Mouse (Mus musculus) liver, embryonic 11.5 days (tissue): ENCODE measurements around the gene Polr2g. TPM values are rescaled to one million over a fixed set of nuclear protein-coding genes. Genes with fewer than 3 reads are reported as not detected.
A peak's percentile ranks its signal among the peaks of the same experiment; 100 is the strongest.
"Not testable (repeated sequence)": the region's sequence is repeated elsewhere in the genome, so short reads cannot be mapped to it uniquely, and the experiment has no call there.

Experiments used
- ATAC-seq: fragments of 200-750 bp; cut with Nextera tagmentation; replicated peaks from 2 replicates; pipeline ENCODE4 v1.8.0; 2017; ENCODE audit warnings: moderate number of reproducible peaks, mild to moderate bottlenecking, moderate TSS enrichment, moderate library complexity; ENCODE audit not compliant: low FRiP score
- DNase-seq: peaks from one replicate; pipeline ENCODE4 v3.0.0-alpha.2; 2017; ENCODE audit warnings: low spot score
- H3K27ac ChIP-seq: fragments of 300-500 bp; sonication (generic); 2 replicates; pipeline ENCODE4 v1.5.1; 2014; ENCODE audit warnings: mild to moderate bottlenecking, low read depth, low read length, control low read depth
- H3K27me3 ChIP-seq: fragments of 300-500 bp; sonication (generic); replicated peaks from 2 replicates; pipeline ENCODE4 v1.6.1; 2014; ENCODE audit warnings: low read length, mixed read lengths; ENCODE audit not compliant: control insufficient read depth, insufficient read depth
- H3K36me3 ChIP-seq: fragments of 300-500 bp; sonication (generic); 2 replicates; pipeline ENCODE4 v1.6.1; 2014; ENCODE audit warnings: mild to moderate bottlenecking, low read length, moderate library complexity, mixed read lengths; ENCODE audit not compliant: control insufficient read depth, insufficient read depth
- H3K4me1 ChIP-seq: fragments of 300-500 bp; sonication (generic); replicated peaks from 2 replicates; pipeline ENCODE4 v1.6.1; 2014; ENCODE audit warnings: low read length, mixed read lengths; ENCODE audit not compliant: control insufficient read depth, insufficient read depth
- H3K4me2 ChIP-seq: fragments of 300-500 bp; sonication (generic); 2 replicates; pipeline ENCODE4 v1.6.1; 2014; ENCODE audit warnings: mild to moderate bottlenecking, control low read depth, moderate library complexity
- H3K4me3 ChIP-seq: fragments of 300-500 bp; sonication (generic); 2 replicates; pipeline ENCODE4 v1.5.1; 2014; ENCODE audit warnings: low read depth, low read length, control low read depth
- H3K9ac ChIP-seq: fragments of 300-500 bp; sonication (generic); 2 replicates; pipeline ENCODE4 v1.6.1; 2014; ENCODE audit warnings: low read depth, low read length, control low read depth
- H3K9me3 ChIP-seq: fragments of 300-500 bp; sonication (generic); 2 replicates; pipeline ENCODE4 v1.6.1; 2016; ENCODE audit warnings: low read length, inconsistent platforms, mixed read lengths; ENCODE audit not compliant: control insufficient read depth
- WGBS: fragments of 180-500 bp; shearing (Covaris S2); extraction: QIAGEN DNeasy Blood & Tissue Kit; methylation state at CpG from one replicate; pipeline ENCODE4 v1.1.7; 2014; 5-methylcytosine and 5-hydroxymethylcytosine counted together
- polyA plus RNA-seq: library from polyadenylated mRNA; unstranded; fragments of >200 nt; fragmentation: Nextera tagmentation; extraction: Ambion mirVana; gene quantifications from 2 replicates; pipeline ENCODE4 v1.2.1, GENCODE M21; 2014

The Polr2g gene
- polyA plus RNA-seq, 1 experiment from 2014 or later = 152 TPM

DNA sequence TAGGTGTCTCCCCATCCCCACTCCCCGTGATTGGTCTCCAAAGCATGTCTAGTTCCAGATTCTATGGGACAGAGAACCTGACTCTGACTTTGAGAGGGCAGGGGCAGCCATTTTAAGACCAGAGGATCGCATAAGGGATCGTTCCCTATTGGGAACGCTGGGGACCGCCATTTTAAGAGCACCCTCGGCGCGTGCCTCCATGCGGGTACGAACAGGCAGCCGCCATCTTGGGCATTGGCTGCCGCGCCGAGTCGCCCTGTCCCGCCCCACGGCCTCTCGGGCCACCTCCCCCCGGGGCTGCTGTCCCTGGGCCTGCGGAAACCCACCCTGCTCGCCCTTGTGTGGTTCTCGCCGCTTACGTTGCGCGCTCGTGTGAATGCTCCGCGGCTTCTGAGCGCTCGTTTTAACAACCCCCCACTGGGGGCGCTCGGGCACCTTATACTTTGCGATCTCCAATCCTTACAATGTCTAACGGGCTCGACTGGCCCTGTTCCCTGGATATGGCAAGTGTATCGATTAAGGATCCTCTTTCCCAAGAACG lies 38.9 kb upstream of the Polr2g start, which contains the start of gene Bscl2:
Gene Bscl2 (plus strand): TSS at position 217 of the 541 bp plus-strand sequence.
- peak; percentile 74 for ATAC-seq
- H3K9ac ChIP-seq = peak within 1 kb of the TSS; percentile 93

DNA sequence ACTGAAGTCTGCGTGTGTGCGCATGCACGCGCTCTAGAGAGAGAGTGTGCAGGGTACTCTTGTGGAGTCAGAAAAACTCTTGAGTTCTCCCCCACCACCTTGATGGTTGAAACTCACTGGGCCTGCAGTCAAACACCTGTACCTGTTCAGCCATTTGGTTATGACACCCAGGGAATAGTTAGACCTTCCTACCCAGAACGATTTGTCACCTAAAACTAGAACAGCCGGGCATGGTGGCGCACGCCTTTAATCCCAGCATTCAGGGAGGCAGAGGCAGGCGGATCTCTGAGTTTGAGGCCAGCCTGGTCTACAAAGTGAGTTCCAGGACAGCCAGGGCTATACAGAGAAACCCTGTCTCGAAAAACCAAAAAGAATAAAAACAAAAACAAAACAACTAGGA lies 38.0 kb upstream of the Polr2g start:
- not testable (repeated sequence) for H3K4me3 ChIP-seq, H3K27me3 ChIP-seq, H3K4me2 ChIP-seq, ATAC-seq, H3K27ac ChIP-seq, DNase-seq, H3K9me3 ChIP-seq, H3K9ac ChIP-seq
- 96% methylated on average over 10 of the region's 10 CpGs for WGBS
- peaks cover 34% of the 10 kb centered on the region for H3K36me3 ChIP-seq
- H3K4me1 ChIP-seq = peaks cover 33% of the 10 kb centered on the region

More for the DNA sequence above, 38.9 kb upstream of the Polr2g start, which contains the start of gene Bscl2:
- peak within 1 kb of the TSS; percentile 95 for H3K27ac ChIP-seq
- H3K4me2 ChIP-seq = peak within 1 kb of the TSS; percentile 99
- H3K4me1 ChIP-seq = peaks cover 33% of the 10 kb centered on the region
- peak within 1 kb of the TSS; percentile 54 for H3K4me3 ChIP-seq
- peaks cover 24% of the 10 kb centered on the region for H3K36me3 ChIP-seq
- H3K27me3 ChIP-seq = no peaks in the 10 kb centered on the region
- peak; percentile 87 for DNase-seq
- 2% methylated on average over 38 of the region's 38 CpGs for WGBS
- no peaks in the 10 kb centered on the region for H3K9me3 ChIP-seq

DNA sequence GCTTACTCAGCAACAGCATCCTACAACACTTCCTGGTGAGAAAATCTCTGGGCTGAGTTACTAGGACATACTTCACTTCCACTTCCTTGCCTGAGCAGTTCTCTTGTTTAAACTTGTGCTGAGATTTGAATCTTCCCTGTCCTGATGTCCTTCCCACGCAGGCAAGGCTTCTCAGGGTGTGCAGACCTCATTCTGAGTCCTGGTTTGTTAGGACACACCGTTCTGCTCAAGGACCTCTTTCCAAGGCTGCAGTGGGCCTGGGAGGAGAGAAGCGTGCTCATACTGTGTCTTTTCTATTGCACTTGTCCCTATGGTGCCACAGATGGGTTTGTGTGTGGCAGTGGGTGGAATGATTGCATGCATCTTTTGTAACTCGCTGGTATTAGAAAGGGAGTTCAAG lies 34.6 kb upstream of the Polr2g start:
- Histone ChIP-seq H3K4me1 (peaks cover 3% of the 10 kb centered on the region), H3K27ac (no peak overlapping the region), H3K4me3 (no peak overlapping the region), H3K36me3 (peaks cover 66% of the 10 kb centered on the region), H3K9me3 (no peaks in the 10 kb centered on the region), H3K4me2 (no peak overlapping the region), H3K27me3 (no peaks in the 10 kb centered on the region), H3K9ac (no peak overlapping the region)
- WGBS = 88% methylated on average over 4 of the region's 4 CpGs
- DNase-seq = no peak
- ATAC-seq = no peak

DNA sequence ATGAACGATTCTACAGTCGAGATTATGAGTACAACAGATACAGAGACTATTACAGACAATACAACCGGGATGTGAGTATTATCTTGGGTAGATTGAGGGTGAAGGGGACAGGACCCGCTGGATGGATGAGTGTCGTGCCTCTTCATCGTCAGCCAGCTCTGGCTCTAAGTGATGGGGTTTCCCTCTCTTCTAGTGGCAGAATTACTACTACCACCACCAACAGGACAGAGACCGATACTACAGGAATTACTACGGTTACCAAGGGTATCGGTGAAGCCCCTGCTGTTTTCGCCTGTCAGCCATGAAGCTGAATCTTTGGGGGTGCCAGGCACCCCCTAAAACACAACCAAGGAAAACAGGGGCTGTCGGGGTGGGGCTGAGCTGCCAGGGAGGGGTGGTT lies 32.9 kb upstream of the Polr2g start:
- DNase-seq (no peak), ATAC-seq (no peak)
- H3K4me2 ChIP-seq = no peak overlapping the region
- no peaks in the 10 kb centered on the region for H3K27me3 ChIP-seq
- H3K36me3 ChIP-seq = peaks cover 82% of the 10 kb centered on the region
- H3K4me3 ChIP-seq = no peak overlapping the region
- no peak overlapping the region for H3K27ac ChIP-seq
- H3K4me1 ChIP-seq = no peaks in the 10 kb centered on the region
- H3K9ac ChIP-seq = no peak overlapping the region
- 84% methylated on average over 11 of the region's 11 CpGs for WGBS
- H3K9me3 ChIP-seq = no peaks in the 10 kb centered on the region

DNA sequence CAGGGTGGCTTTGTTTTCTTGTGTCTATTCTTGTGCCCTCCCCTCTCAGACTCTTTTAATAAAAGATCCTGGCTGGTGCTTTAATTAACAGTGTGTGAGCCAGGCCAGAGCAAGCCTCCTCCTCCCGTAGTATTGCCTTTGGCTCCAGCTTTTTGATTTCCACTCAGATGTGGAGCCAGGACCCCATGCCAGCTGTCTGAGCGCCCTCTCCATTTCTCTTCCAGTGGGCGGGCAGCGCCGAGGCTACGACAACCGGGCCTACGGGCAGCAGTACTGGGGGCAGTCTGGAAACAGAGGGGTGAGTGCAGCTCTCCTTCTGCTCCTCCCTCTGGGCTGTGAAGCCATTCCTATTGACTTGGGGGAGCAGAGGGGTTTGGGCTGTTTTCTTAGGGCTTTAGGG lies 32.3 kb upstream of the Polr2g start:
- no peaks in the 10 kb centered on the region for H3K4me1 ChIP-seq
- no peak overlapping the region for H3K4me2 ChIP-seq
- no peak overlapping the region for H3K27ac ChIP-seq
- H3K9ac ChIP-seq = no peak overlapping the region
- no peaks in the 10 kb centered on the region for H3K27me3 ChIP-seq
- H3K36me3 ChIP-seq = peaks cover 87% of the 10 kb centered on the region
- 97% methylated on average over 8 of the region's 8 CpGs for WGBS
- DNase-seq (no peak), ATAC-seq (no peak)
- H3K4me3 ChIP-seq = no peak overlapping the region
- H3K9me3 ChIP-seq = no peaks in the 10 kb centered on the region

DNA sequence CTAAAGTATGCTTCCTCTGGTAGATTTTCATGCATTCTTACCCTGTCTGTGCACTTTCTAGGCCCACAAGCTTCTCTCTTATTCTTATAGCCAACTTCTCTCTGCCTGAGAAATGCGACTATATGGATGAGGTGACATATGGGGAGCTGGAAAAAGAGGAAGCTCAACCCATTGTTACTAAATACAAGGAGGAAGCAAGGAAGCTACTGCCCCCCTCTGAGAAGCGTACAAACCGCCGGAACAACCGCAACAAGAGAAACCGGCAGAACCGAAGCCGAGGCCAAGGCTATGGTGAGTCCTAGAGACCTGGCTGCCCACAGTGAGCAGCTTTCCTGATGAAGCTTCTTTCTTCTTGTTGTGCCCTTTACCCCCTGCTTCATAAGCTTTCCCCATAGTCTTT lies 31.3 kb upstream of the Polr2g start, which contains the start of gene AC129217.1:
Gene AC129217.1 (plus strand): TSS at position 114 of the 400 bp plus-strand sequence.
- Histone ChIP-seq H3K4me3 (no peak within 1 kb of the TSS), H3K9ac (no peak within 1 kb of the TSS), H3K27me3 (no peaks in the 10 kb centered on the region), H3K4me1 (no peaks in the 10 kb centered on the region), H3K9me3 (no peaks in the 10 kb centered on the region), H3K27ac (no peak within 1 kb of the TSS), H3K36me3 (peaks cover 88% of the 10 kb centered on the region), H3K4me2 (no peak within 1 kb of the TSS)
- ATAC-seq = no peak
- WGBS = 73% methylated on average over 8 of the region's 8 CpGs
- DNase-seq = no peak

DNA sequence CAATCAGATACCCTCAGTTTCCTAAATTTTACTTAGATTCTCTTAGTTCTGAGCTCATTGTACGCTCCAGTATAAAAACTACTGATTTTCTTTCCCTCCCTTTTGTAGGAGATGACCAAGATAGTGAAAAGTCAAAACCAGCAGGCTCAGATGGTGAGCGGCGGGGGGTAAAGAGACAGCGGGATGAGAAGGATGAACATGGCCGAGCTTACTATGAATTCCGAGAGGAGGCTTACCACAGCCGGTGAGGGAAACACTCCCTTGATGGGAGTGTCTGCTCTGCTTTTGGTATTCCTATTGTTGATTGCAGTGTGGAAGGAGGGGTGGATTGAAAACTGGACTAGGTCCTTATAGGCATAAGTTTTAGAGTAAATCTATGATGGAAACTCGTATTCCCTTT lies 24.3 kb upstream of the Polr2g start:
- DNase-seq = no peak
- Histone ChIP-seq H3K9me3 (no peaks in the 10 kb centered on the region), H3K27me3 (no peaks in the 10 kb centered on the region), H3K4me2 (peak overlapping the region; percentile 93), H3K9ac (no peak overlapping the region), H3K27ac (no peak overlapping the region), H3K4me1 (peaks cover 17% of the 10 kb centered on the region), H3K4me3 (peak overlapping the region; percentile 100), H3K36me3 (peaks cover 44% of the 10 kb centered on the region)
- 85% methylated on average over 8 of the region's 8 CpGs for WGBS
- no peak for ATAC-seq

DNA sequence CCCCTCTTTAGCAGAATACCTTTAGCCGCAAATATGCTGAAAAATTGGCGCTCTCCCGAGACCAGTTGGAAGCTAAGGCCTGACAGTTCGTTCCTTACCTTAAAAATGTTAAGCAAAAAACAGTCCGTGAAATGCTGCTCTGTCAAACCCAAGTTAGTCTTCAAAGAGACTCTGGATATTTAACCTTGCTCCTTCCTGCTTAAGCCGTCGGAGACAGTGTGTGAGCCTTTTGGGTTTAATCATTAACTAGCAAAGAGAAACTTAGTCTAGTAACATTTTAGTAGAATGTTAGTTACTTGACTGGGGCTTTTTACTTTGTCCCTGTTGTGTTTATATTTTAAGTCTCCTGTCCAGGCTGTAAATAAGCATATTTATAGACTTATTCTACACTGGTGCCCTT lies 22.8 kb upstream of the Polr2g start:
- Histone ChIP-seq H3K4me3 (peak overlapping the region; percentile 100), H3K27me3 (no peaks in the 10 kb centered on the region), H3K9me3 (no peaks in the 10 kb centered on the region), H3K27ac (peak overlapping the region; percentile 98), H3K4me2 (peak overlapping the region; percentile 93), H3K4me1 (peaks cover 21% of the 10 kb centered on the region), H3K9ac (peak overlapping the region; percentile 98), H3K36me3 (peaks cover 33% of the 10 kb centered on the region)
- ATAC-seq (no peak), DNase-seq (no peak)
- under 1% methylated on average over 7 of the region's 7 CpGs for WGBS

DNA sequence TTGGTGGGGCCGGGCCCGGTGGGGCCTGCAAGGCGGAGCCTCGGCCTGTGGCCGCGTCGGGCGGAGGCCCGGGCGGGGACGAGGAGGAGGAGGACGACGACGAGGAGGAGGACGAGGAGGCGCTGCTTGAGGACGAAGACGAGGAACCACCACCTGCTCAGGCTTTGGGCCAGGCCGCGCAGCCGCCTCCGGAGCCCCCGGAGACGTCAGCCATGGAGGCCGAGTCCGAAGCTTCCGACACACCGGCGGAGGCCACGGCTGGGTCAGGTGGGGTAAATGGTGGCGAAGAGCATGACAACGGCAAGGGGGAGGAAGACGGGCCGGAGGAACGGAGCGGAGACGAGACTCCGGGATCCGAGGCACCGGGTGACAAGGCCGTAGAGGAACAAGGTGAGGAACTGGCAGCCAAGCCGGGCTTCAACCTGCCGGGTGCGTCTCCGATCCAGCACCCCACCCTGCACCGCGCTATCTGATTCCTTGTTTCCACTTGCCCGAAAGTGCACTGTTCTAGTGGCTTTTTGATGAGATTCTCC lies 22.1 kb upstream of the Polr2g start:
- H3K9ac ChIP-seq = peak overlapping the region; percentile 98
- no peaks in the 10 kb centered on the region for H3K9me3 ChIP-seq
- H3K4me2 ChIP-seq = peak overlapping the region; percentile 93
- WGBS = under 1% methylated on average over 48 of the region's 48 CpGs
- H3K27me3 ChIP-seq = no peaks in the 10 kb centered on the region
- peak overlapping the region; percentile 98 for H3K27ac ChIP-seq
- peaks cover 21% of the 10 kb centered on the region for H3K4me1 ChIP-seq
- ATAC-seq (peak; percentile 48), DNase-seq (no peak)
- peak overlapping the region; percentile 100 for H3K4me3 ChIP-seq
- peaks cover 31% of the 10 kb centered on the region for H3K36me3 ChIP-seq
